ENCODE assay signal across 9 mouse cellular contexts in genomic region chr15:80289436-80289835, GRCm38 (mm10). TPM values are rescaled to one million over a fixed set of nuclear protein-coding genes. Genes with fewer than 3 reads are reported as not detected.
DNase-seq lines count a peak whose midpoint lies in the region; ATAC-seq and TF ChIP-seq lines count a peak whose summit lies in the region.
"Had no signal": no experiment of that assay in that cellular context is flagged by ENCODE, and none has a peak within 500 bp of the region (broad histone marks: within the 10 kb centered on the region; RNA-seq: fewer than 3 reads in every experiment).

No protein-coding gene starts in this region.

- peaks cover 41% of the 10 kb centered on the region for H3K27me3 ChIP-seq in intestine, postnatal 0 days (replicated peaks; ENCODE audit: control insufficient read depth, insufficient read depth, low read length)
- peaks cover 47% of the 10 kb centered on the region for H3K27me3 ChIP-seq in stomach, embryonic 16.5 days (ENCODE audit: control insufficient read depth, insufficient read depth, low read length)

- H3K4me3 ChIP-seq in gastrocnemius, adult 2 months: no peak overlapping the region
- no peak overlapping the region for H3K4me3 ChIP-seq in intestine, postnatal 0 days (ENCODE audit: low read depth, low read length)
- no peak overlapping the region for H3K4me3 ChIP-seq in stomach, embryonic 16.5 days (replicated peaks; ENCODE audit: low read length)
- H3K4me3 ChIP-seq: erythroblast, embryonic 14.5 days had no signal

- DNase-seq in 3134 (ENCODE audit: extremely low read depth, insufficient read length, low spot score) (peak; percentile 43), liver (peak; percentile 78)
- peak; percentile 54 for DNase-seq in Muller cell, postnatal 12 days (ENCODE audit: inconsistent ontology term)
- DNase-seq in cerebellum, adult 8-10 months: peak; percentile 79
- peak; percentile 71 for DNase-seq in gastrocnemius, adult 2 months
- peak; percentile 67 to 86 for DNase-seq in natural killer cell, adult 2 months (ENCODE audit: low spot score in 2 of 2)

- TF ChIP-seq CTCF in gastrocnemius, adult 2 months (IDR thresholded peaks at IDR 0.05): peak; percentile 71
- peak; percentile 76 for TF ChIP-seq CTCF in intestine, postnatal 0 days (IDR thresholded peaks at IDR 0.05; ENCODE audit: low read depth)

- H3K9ac ChIP-seq in intestine, postnatal 0 days (ENCODE audit: low read depth, low read length): no peak overlapping the region
- no peak overlapping the region for H3K9ac ChIP-seq in stomach, embryonic 16.5 days (ENCODE audit: low read length)

- intact Hi-C loops in gastrocnemius, adult 2 months (cut with DNase I): loop anchor here (1.0 to 2.0 kb wide), 2 partner anchors 405 to 415 kb away; no protein-coding TSS in a partner anchor

- H3K4me2 ChIP-seq in intestine, postnatal 0 days (replicated peaks; ENCODE audit: low read depth): no peak overlapping the region
- H3K4me2 ChIP-seq in stomach, embryonic 16.5 days (ENCODE audit: low read depth, low read length): no peak overlapping the region

- no peaks in the 10 kb centered on the region for H3K4me1 ChIP-seq in intestine, postnatal 0 days (replicated peaks; ENCODE audit: control insufficient read depth, insufficient read depth, low read length)
- peaks cover 4% of the 10 kb centered on the region for H3K4me1 ChIP-seq in stomach, embryonic 16.5 days (ENCODE audit: control insufficient read depth, insufficient read depth, low read length)

- no peak overlapping the region for H3K27ac ChIP-seq in gastrocnemius, adult 2 months
- no peak overlapping the region for H3K27ac ChIP-seq in intestine, postnatal 0 days (ENCODE audit: low read depth, low read length)
- no peak overlapping the region for H3K27ac ChIP-seq in stomach, embryonic 16.5 days (ENCODE audit: low read length)

- WGBS in intestine, postnatal 0 days: 9% methylated on average over 10 of the region's 10 CpGs
- 10% methylated on average over 10 of the region's 10 CpGs for WGBS in stomach, embryonic 16.5 days

- H3K36me3 ChIP-seq in intestine, postnatal 0 days (ENCODE audit: control insufficient read depth, insufficient read depth): no peaks in the 10 kb centered on the region
- no peaks in the 10 kb centered on the region for H3K36me3 ChIP-seq in stomach, embryonic 16.5 days (ENCODE audit: control insufficient read depth, insufficient read depth, low read length)

- no peak for ATAC-seq in intestine, postnatal 0 days
- ATAC-seq in stomach, embryonic 16.5 days (ENCODE audit: insufficient read depth, low FRiP score): peak; percentile 28; the same call in 1 of the 2 replicates

- no peaks in the 10 kb centered on the region for H3K9me3 ChIP-seq in intestine, postnatal 0 days (ENCODE audit: control insufficient read depth)
- H3K9me3 ChIP-seq in stomach, embryonic 16.5 days (replicated peaks; ENCODE audit: control insufficient read depth, low read length): no peaks in the 10 kb centered on the region

RNA-seq across cellular contexts. Expression of gene Cacna1i, which starts 2.4 kb away (rescaled TPM):
- total RNA-seq in gastrocnemius, adult 2 months (2021): under 1 TPM; 0.28 to 0.46 TPM
- polyA plus RNA-seq in intestine, postnatal 0 days (2015; fragmentation: Nextera tagmentation; extraction: Ambion mirVana): 0.03 TPM in 1 of 2 replicates, not detected in the other
- not detected in 2 replicates for polyA plus RNA-seq in stomach, embryonic 16.5 days (2015; fragmentation: Nextera tagmentation; extraction: Ambion mirVana)
- polyA plus RNA-seq: erythroblast, embryonic 14.5 days had no signal

RNA-seq across cellular contexts. Expression of gene Rps19bp1, which starts 25.3 kb away (rescaled TPM):
- total RNA-seq in gastrocnemius, adult 2 months (2021): 10 to 100 TPM; 11.3 to 16.0 TPM
- 48.4 and 49.3 TPM in 2 replicates for polyA plus RNA-seq in intestine, postnatal 0 days (2015; fragmentation: Nextera tagmentation; extraction: Ambion mirVana)
- 37.7 and 51.1 TPM in 2 replicates for polyA plus RNA-seq in stomach, embryonic 16.5 days (2015; fragmentation: Nextera tagmentation; extraction: Ambion mirVana)

RNA-seq across cellular contexts. Expression of gene Atf4, which starts 34.5 kb away (rescaled TPM):
- 100 to 1,000 TPM; 146 to 171 TPM for total RNA-seq in gastrocnemius, adult 2 months (2021)
- polyA plus RNA-seq in intestine, postnatal 0 days (2015; fragmentation: Nextera tagmentation; extraction: Ambion mirVana): 95.2 and 106 TPM in 2 replicates
- 134 and 150 TPM in 2 replicates for polyA plus RNA-seq in stomach, embryonic 16.5 days (2015; fragmentation: Nextera tagmentation; extraction: Ambion mirVana)

RNA-seq across cellular contexts. Expression of gene AC140267.1, which starts 53.8 kb away (rescaled TPM):
- 10 to 100 TPM; 10.3 to 12.7 TPM for total RNA-seq in gastrocnemius, adult 2 months (2021)
- polyA plus RNA-seq in intestine, postnatal 0 days (2015; fragmentation: Nextera tagmentation; extraction: Ambion mirVana): not detected in 2 replicates
- 1.2 TPM in 1 of 2 replicates, not detected in the other for polyA plus RNA-seq in stomach, embryonic 16.5 days (2015; fragmentation: Nextera tagmentation; extraction: Ambion mirVana)
- polyA plus RNA-seq: erythroblast, embryonic 14.5 days had no signal

RNA-seq across cellular contexts. Expression of gene Mief1, which starts 55.6 kb away (rescaled TPM):
- 10 to 100 TPM; 20.6 to 24.6 TPM for total RNA-seq in gastrocnemius, adult 2 months (2021)
- polyA plus RNA-seq in intestine, postnatal 0 days (2015; fragmentation: Nextera tagmentation; extraction: Ambion mirVana): 12.0 and 14.2 TPM in 2 replicates
- 29.3 and 30.4 TPM in 2 replicates for polyA plus RNA-seq in stomach, embryonic 16.5 days (2015; fragmentation: Nextera tagmentation; extraction: Ambion mirVana)
